Mouse (Mus musculus) midbrain, embryonic 11.5 days (tissue): ENCODE measurements around the gene Card9. TPM values are rescaled to one million over a fixed set of nuclear protein-coding genes. Genes with fewer than 3 reads are reported as not detected.

ENCODE experiments used
- ATAC-seq: fragments of 200-750 bp; cut with Nextera tagmentation; 2 replicates; pipeline ENCODE4 v1.8.0; 2017; ENCODE audit warnings: moderate TSS enrichment, moderate library complexity; ENCODE audit not compliant: low FRiP score
- DNase-seq: peaks from one replicate; pipeline ENCODE4 v3.0.0; 2015; ENCODE audit warnings: low spot score; ENCODE audit errors: missing footprints
- H3K27ac ChIP-seq: fragments of 300-500 bp; sonication (generic); 2 replicates; pipeline ENCODE4 v1.5.1; 2014; ENCODE audit warnings: low read depth, low read length
- H3K27me3 ChIP-seq: fragments of 300-500 bp; sonication (generic); 2 replicates; pipeline ENCODE4 v1.6.1; 2014; ENCODE audit warnings: mild to moderate bottlenecking, low read length, moderate library complexity, mixed read lengths; ENCODE audit not compliant: control insufficient read depth, insufficient read depth
- H3K36me3 ChIP-seq: fragments of 300-500 bp; sonication (generic); 2 replicates; pipeline ENCODE4 v1.6.1; 2014; ENCODE audit warnings: mild to moderate bottlenecking, low read length, moderate library complexity, mixed read lengths; ENCODE audit not compliant: control insufficient read depth, insufficient read depth
- H3K4me1 ChIP-seq: fragments of 300-500 bp; sonication (generic); 2 replicates; pipeline ENCODE4 v1.6.1; 2014; ENCODE audit warnings: low read length; ENCODE audit not compliant: control insufficient read depth, insufficient read depth
- H3K4me2 ChIP-seq: fragments of 300-500 bp; sonication (generic); 2 replicates; pipeline ENCODE4 v1.6.1; 2014; ENCODE audit warnings: mild to moderate bottlenecking, moderate library complexity
- H3K4me3 ChIP-seq: fragments of 300-500 bp; sonication (generic); 2 replicates; pipeline ENCODE4 v1.5.1; 2014; ENCODE audit warnings: low read depth, low read length
- H3K9ac ChIP-seq: fragments of 300-500 bp; sonication (generic); 2 replicates; pipeline ENCODE4 v1.6.1; 2014; ENCODE audit warnings: low read length
- H3K9me3 ChIP-seq: fragments of 300-500 bp; sonication (generic); 2 replicates; pipeline ENCODE4 v1.6.1; 2016; ENCODE audit warnings: low read length; ENCODE audit not compliant: control insufficient read depth
- WGBS: fragments of 180-500 bp; shearing (Covaris S2); extraction: QIAGEN DNeasy Blood & Tissue Kit; methylation state at CpG from one replicate; pipeline ENCODE4 v1.1.7; 2014; 5-methylcytosine and 5-hydroxymethylcytosine counted together
- polyA plus RNA-seq: library from polyadenylated mRNA; unstranded; fragments of >200 nt; fragmentation: Nextera tagmentation; extraction: Ambion mirVana; gene quantifications from 2 replicates; pipeline ENCODE4 v1.2.1, GENCODE M21; 2014

Gene Card9
- polyA plus RNA-seq = 0.99 and 1.1 TPM in 2 replicates

DNA sequence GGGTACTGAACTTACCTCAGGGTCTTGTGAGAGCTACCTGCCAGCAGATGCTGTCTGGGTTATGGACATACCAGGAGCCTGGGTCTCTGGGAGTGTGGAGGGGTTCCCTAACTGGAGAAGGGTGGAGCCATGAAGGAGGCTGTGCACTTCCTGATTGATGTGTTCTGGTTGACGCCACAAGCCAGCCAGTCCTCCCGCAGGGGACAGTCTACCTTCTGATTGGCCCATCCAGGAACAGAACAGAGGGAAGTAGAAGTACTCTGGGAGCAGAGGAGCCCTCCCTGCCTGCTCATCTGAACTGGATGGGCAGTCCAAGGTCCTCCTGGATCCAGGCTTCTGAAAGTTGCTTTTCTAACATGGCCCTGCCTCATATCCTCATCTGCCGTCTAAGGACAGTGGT lies at the start of gene Card9:
TSS of gene Card9 (minus strand) at position 147 of the 400 bp plus-strand sequence.
- Histone ChIP-seq H3K27ac (no peak within 1 kb of the TSS), H3K4me3 (no peak within 1 kb of the TSS), H3K9me3 (no peaks in the 10 kb centered on the region), H3K4me2 (no peak within 1 kb of the TSS), H3K27me3 (no peaks in the 10 kb centered on the region), H3K9ac (no peak within 1 kb of the TSS), H3K36me3 (peaks cover 6% of the 10 kb centered on the region; the same call in 1 of the 2 replicates), H3K4me1 (no peaks in the 10 kb centered on the region)
- WGBS = 54% methylated on average over 3 of the region's 3 CpGs
- ATAC-seq (no peak), DNase-seq (no peak)

DNA sequence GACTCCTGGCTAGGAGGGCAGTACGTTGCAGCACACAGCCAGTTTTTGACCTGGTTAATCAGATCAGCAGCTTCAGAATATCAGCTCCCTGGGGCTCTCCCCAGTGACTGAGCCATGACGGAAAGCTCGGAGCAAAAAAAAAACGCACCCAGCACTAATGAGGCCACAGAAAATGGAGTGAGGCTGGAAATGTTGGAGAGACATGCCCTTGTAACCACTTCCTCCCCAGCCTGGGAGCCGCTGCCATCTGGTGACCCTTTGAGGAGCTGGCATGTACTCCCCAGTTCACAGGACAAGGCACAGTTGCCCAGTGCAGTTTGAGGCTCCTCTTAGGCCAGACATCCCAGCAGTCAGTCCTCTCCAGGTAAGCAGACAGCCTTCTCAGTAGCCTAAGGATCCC lies 49.4 kb upstream of the Card9 start:
- Histone ChIP-seq H3K9ac (no peak overlapping the region), H3K4me1 (peaks cover 22% of the 10 kb centered on the region), H3K4me3 (no peak overlapping the region), H3K4me2 (no peak overlapping the region), H3K27ac (no peak overlapping the region), H3K36me3 (peaks cover 11% of the 10 kb centered on the region), H3K27me3 (no peaks in the 10 kb centered on the region), H3K9me3 (no peaks in the 10 kb centered on the region)
- DNase-seq = no peak
- WGBS = 73% methylated on average over 5 of the region's 5 CpGs
- no peak for ATAC-seq

DNA sequence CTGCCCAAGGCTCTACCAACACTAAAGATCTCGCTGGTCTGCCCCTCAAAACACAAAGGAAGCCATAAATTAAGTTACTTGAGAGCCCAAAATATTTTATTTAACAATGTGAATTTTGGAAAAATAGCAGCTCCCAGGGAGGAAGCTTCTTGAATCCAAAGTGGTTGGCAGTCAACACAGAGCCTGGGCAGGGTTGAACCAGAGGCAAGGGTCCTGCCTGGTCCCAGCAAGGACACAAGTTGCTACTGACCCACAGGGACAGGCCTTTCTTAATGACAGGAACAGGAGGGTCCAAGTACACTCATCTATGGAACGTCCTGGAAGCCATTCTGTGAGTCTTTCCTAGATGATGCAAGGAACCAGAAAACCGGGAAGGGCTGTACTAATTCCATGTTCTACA lies 48.6 kb upstream of the Card9 start:
- Histone ChIP-seq H3K9me3 (no peaks in the 10 kb centered on the region), H3K36me3 (peaks cover 9% of the 10 kb centered on the region; the same call in 1 of the 2 replicates), H3K9ac (no peak overlapping the region), H3K27ac (no peak overlapping the region), H3K27me3 (no peaks in the 10 kb centered on the region), H3K4me2 (no peak overlapping the region), H3K4me1 (peaks cover 22% of the 10 kb centered on the region), H3K4me3 (peak overlapping the region; percentile 92; the same call in 1 of the 2 replicates)
- DNase-seq (no peak), ATAC-seq (peak; percentile 54; the same call in 1 of the 2 replicates)
- 59% methylated on average over 3 of the region's 3 CpGs for WGBS

DNA sequence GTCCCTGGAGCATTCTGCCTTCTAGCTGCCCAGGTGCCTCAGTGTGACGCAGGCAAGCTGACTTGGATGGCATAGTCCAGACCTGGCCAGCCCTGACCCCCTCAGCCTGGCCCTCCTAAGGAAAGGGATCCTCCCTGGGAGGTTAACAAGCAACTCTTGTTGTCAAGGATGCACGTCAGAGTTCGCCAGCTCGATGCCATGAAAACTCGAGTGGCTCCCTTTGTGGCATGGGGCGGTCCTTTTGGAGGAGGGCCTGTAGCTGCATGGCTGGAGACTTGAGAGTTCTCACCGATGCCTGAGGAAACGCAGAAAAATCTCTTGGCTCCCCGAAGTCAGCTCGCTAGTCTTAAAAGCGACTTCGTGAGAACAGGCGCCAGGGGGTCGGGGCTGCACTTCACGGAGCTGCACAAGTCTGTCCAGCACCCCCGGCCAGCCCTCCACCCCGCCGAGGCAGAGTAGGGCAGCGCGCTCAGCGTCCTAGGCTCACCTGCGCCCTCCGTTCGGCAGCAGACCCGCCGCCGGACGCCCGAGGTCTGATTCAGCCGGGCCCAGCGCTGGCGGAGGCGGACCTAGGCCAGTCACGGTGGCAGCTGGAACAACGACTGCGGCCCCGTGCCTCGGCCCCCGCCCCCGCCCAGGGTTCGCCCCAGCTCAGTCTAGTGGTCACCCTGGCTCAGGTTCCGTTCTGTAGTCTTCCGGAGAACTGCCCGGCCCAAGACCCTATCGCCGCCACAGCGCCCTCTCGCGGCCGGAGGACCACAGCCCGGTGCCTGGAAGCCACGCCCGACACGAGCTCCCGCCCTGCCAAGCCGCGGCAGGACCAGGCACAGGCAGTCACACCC lies 48.0 kb upstream of the Card9 start, which contains the start of gene Inpp5e:
TSS of gene Inpp5e (minus strand) at position 689 of the 842 bp plus-strand sequence.
- Histone ChIP-seq H3K9me3 (no peaks in the 10 kb centered on the region), H3K4me2 (peak within 1 kb of the TSS; percentile 92), H3K27ac (peak within 1 kb of the TSS; percentile 44; the same call in 1 of the 2 replicates), H3K4me3 (peak within 1 kb of the TSS; percentile 92), H3K9ac (peak within 1 kb of the TSS; percentile 95), H3K4me1 (peaks cover 22% of the 10 kb centered on the region), H3K27me3 (no peaks in the 10 kb centered on the region), H3K36me3 (peaks cover 6% of the 10 kb centered on the region; the same call in 1 of the 2 replicates)
- DNase-seq = peak; percentile 100
- ATAC-seq = peak; percentile 95
- WGBS = 1% methylated on average over 57 of the region's 57 CpGs

DNA sequence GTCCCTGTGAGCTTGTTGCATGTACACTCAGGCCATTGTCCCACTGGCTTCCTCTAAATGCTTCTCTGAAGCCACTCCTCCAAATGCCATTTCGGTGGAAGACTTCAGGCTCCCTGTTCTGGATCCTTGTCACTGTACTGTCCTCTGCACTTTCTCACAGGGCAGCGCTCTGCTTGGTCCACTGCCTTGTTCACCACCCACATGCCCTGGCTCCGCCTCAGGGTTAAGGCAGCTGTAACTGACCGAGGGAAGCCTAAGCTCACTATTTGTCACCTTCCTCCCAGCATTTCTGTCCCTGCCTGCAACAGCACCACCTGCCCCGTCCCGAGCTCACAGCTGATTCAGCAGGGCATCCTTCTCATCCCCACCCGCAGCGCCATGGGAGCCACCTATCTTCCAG lies 42.6 kb upstream of the Card9 start:
- Histone ChIP-seq H3K27me3 (no peaks in the 10 kb centered on the region), H3K36me3 (peaks cover 17% of the 10 kb centered on the region), H3K9me3 (no peaks in the 10 kb centered on the region), H3K4me3 (no peak overlapping the region), H3K4me2 (no peak overlapping the region), H3K27ac (no peak overlapping the region), H3K4me1 (peaks cover 21% of the 10 kb centered on the region), H3K9ac (no peak overlapping the region)
- 85% methylated on average over 8 of the region's 8 CpGs for WGBS
- no peak for ATAC-seq
- no peak for DNase-seq

DNA sequence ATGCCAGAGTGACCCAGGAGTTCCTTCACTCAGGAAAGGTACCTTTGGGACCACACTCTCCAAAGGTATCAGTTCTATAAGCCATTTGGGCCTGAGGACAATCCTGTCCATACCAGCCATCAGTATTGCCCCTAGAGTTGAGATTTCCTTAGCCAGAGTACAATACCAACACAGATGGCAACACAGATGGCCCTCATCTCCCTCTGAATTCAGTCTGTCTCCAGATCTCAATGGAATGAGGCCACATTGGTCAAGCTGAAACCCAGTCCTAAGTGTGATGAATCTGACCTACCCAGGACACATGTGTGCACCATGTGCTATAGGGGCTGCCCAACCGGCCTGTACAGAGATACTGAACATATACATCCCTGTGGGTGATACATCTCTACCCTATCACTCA lies 41.5 kb upstream of the Card9 start:
- H3K27me3 ChIP-seq = no peaks in the 10 kb centered on the region
- no peak overlapping the region for H3K4me3 ChIP-seq
- no peaks in the 10 kb centered on the region for H3K9me3 ChIP-seq
- no peak for DNase-seq
- peaks cover 22% of the 10 kb centered on the region for H3K36me3 ChIP-seq
- ATAC-seq = no peak
- WGBS = 100% methylated on average over 1 of the region's 1 CpGs
- H3K4me1 ChIP-seq = peaks cover 13% of the 10 kb centered on the region
- H3K9ac ChIP-seq = no peak overlapping the region
- no peak overlapping the region for H3K27ac ChIP-seq
- H3K4me2 ChIP-seq = no peak overlapping the region

DNA sequence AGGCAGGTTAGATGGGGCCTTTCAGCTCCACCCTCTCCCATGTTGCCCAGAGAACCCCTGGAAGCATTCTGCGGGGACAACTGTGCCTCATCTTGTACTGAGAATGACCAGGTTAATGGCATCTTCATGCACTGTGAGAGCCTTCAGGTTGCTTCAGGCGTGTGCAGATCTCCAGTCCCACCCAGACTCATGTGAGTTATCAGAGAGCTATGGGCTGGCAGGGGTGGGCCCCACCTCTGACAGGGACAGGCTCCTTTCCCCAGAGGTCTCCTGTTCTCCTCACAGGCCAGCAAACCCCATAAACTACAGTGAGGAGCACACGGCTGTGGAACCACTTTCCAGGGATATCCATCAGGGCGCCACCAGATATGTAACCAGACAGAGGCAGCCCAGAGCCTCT lies 40.3 kb upstream of the Card9 start:
- Histone ChIP-seq H3K4me2 (no peak overlapping the region), H3K9ac (no peak overlapping the region), H3K4me3 (no peak overlapping the region), H3K36me3 (peaks cover 29% of the 10 kb centered on the region), H3K27me3 (no peaks in the 10 kb centered on the region), H3K9me3 (no peaks in the 10 kb centered on the region), H3K27ac (no peak overlapping the region), H3K4me1 (peaks cover 5% of the 10 kb centered on the region)
- WGBS = 89% methylated on average over 4 of the region's 4 CpGs
- ATAC-seq (no peak), DNase-seq (no peak)

DNA sequence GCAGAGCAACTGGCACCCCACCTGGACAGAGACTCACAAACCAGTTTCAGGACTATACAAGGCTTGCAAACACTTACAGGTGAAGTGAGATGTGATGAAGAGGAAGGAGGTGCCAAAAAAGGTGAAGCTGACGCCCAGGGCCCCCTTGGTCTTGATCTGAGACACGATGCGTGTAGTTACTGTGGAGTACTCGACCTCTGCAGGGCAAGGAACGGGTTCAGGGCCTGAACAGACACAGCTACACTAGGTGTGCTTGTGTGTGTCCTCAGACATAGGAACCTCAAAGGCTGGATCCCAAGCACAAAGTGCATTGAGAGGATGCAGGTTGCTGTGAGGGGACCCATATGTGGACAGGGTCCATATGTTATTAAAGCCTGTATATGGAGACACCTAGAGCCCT lies 39.6 kb upstream of the Card9 start:
- ATAC-seq (no peak), DNase-seq (peak; percentile 68)
- Histone ChIP-seq H3K4me3 (no peak overlapping the region), H3K9me3 (no peaks in the 10 kb centered on the region), H3K27ac (no peak overlapping the region), H3K36me3 (peaks cover 35% of the 10 kb centered on the region), H3K4me2 (no peak overlapping the region), H3K27me3 (no peaks in the 10 kb centered on the region), H3K9ac (no peak overlapping the region), H3K4me1 (no peaks in the 10 kb centered on the region)
- 91% methylated on average over 5 of the region's 5 CpGs for WGBS

DNA sequence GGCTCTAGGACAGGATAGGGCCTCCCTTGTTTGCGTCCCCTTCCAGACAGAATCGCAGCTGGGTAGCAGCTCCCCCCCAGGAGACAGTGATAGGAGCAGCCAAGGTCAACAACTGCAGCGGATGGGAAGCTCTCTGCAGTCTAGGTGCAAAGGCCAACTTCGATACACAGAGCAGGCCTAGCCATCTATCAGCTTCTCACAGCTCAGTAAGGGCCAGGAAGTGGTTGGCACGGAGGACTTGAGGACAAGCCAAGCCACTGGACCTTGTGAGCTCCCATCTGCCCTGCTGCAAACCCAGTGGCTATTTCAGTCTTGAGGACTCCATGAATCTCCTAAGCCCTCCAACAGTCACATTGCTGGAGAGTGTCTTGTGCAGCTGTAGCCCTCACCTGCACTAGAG lies 38.9 kb upstream of the Card9 start:
- Histone ChIP-seq H3K4me1 (no peaks in the 10 kb centered on the region), H3K9me3 (no peaks in the 10 kb centered on the region), H3K4me2 (no peak overlapping the region), H3K4me3 (no peak overlapping the region), H3K27me3 (no peaks in the 10 kb centered on the region), H3K9ac (no peak overlapping the region), H3K36me3 (peaks cover 42% of the 10 kb centered on the region), H3K27ac (no peak overlapping the region)
- DNase-seq = no peak
- WGBS = 91% methylated on average over 5 of the region's 5 CpGs
- ATAC-seq = no peak
